Mouse (Mus musculus): ENCODE results near the gene Gapvd1.
"Not testable (repeated sequence)": the region's sequence is repeated elsewhere in the genome, so short reads cannot be mapped to it uniquely, and the experiment has no call there.

Gapvd1 gene

GRCm38 (mm10) chr2:34754551-34755358, at the start of gene Gapvd1:
Gene Gapvd1, minus strand, starts transcription at chr2:34755232.
- peak; percentile 40 for DNase-seq

GRCm38 (mm10) chr2:34804815-34805214, 49.8 kb upstream of the Gapvd1 start:
- no peak for DNase-seq

- DNase-seq, result no peak
Observed at GRCm38 (mm10) chr2:34804172-34804571, 49.1 kb upstream of the Gapvd1 start.

GRCm38 (mm10) chr2:34803746-34804145, 48.7 kb upstream of the Gapvd1 start:
- no peak for DNase-seq

- peak; percentile 48 for DNase-seq
Observed at GRCm38 (mm10) chr2:34802565-34803245, 47.7 kb upstream of the Gapvd1 start.

- peak; percentile 99 for DNase-seq
Observed at GRCm38 (mm10) chr2:34801516-34802482, 46.8 kb upstream of the Gapvd1 start.

- DNase-seq, result no peak
Observed at GRCm38 (mm10) chr2:34800371-34800770, 45.3 kb upstream of the Gapvd1 start.

GRCm38 (mm10) chr2:34799357-34800256, 44.6 kb upstream of the Gapvd1 start, which contains the start of gene Rabepk:
Gene Rabepk, minus strand, starts transcription at chr2:34799912.
- DNase-seq, result peak; percentile 92

GRCm38 (mm10) chr2:34795426-34795825, 40.4 kb upstream of the Gapvd1 start:
- no peak for DNase-seq

- DNase-seq, result no peak
Observed at GRCm38 (mm10) chr2:34794511-34794910, 39.5 kb upstream of the Gapvd1 start.

- DNase-seq, result not testable (repeated sequence)
Observed at GRCm38 (mm10) chr2:34792543-34792942, 37.5 kb upstream of the Gapvd1 start.

- DNase-seq, result no peak
Observed at GRCm38 (mm10) chr2:34790282-34790681, 35.2 kb upstream of the Gapvd1 start.

- peak; percentile 51 for DNase-seq
Observed at GRCm38 (mm10) chr2:34784085-34784484, 29.1 kb upstream of the Gapvd1 start.

GRCm38 (mm10) chr2:34783064-34784020, 28.3 kb upstream of the Gapvd1 start:
- DNase-seq, result no peak

GRCm38 (mm10) chr2:34777237-34777868, 22.3 kb upstream of the Gapvd1 start:
- DNase-seq, result no peak

- no peak for DNase-seq
Observed at GRCm38 (mm10) chr2:34774493-34774892, 19.5 kb upstream of the Gapvd1 start.

GRCm38 (mm10) chr2:34773673-34774072, 18.6 kb upstream of the Gapvd1 start:
- no peak for DNase-seq

- peak; percentile 69 for DNase-seq
Observed at GRCm38 (mm10) chr2:34772252-34773235, 17.5 kb upstream of the Gapvd1 start.
